Mouse (Mus musculus) liver, adult 2 months (tissue): ENCODE data around the gene Slc10a7. TPM values are rescaled to one million over a fixed set of nuclear protein-coding genes. Genes with fewer than 3 reads are reported as not detected.

Experiments used
- DNase-seq: peaks from one replicate; pipeline ENCODE4 v3.0.0-alpha.2; 2011; ENCODE audit warnings: low read depth, low spot score; ENCODE audit errors: extremely low read depth
- H3K27ac ChIP-seq: fragments of 200-500 bp; replicated peaks from 2 replicates; pipeline ENCODE4 v1.5.1; 2012; ENCODE audit warnings: low read depth, mild to moderate bottlenecking, control low read depth, inconsistent platforms, low read length; ENCODE audit not compliant: insufficient read depth
- H3K27me3 ChIP-seq: fragments of 200-500 bp; 2 replicates; pipeline ENCODE4 v1.6.1; 2012; ENCODE audit warnings: mild to moderate bottlenecking, moderate library complexity, low read length, inconsistent platforms; ENCODE audit not compliant: control insufficient read depth, insufficient read depth
- H3K36me3 ChIP-seq: fragments of 200-500 bp; 2 replicates; pipeline ENCODE4 v1.6.1; 2012; ENCODE audit warnings: low read length, inconsistent platforms; ENCODE audit not compliant: control insufficient read depth, insufficient read depth
- H3K4me1 ChIP-seq: fragments of 200-500 bp; 2 replicates; pipeline ENCODE4 v1.6.1; 2011; ENCODE audit warnings: low read length; ENCODE audit not compliant: control insufficient read depth, insufficient read depth
- H3K4me3 ChIP-seq: fragments of 200-500 bp; 2 replicates; pipeline ENCODE4 v1.5.1; 2011; ENCODE audit warnings: low read depth, mild to moderate bottlenecking, control low read depth, low read length, moderate library complexity; ENCODE audit not compliant: insufficient read depth
- H3K79me2 ChIP-seq: fragments of 200-500 bp; 2 replicates; pipeline ENCODE4 v1.6.1; 2012; ENCODE audit warnings: inconsistent platforms, mild to moderate bottlenecking, low read length, moderate library complexity; ENCODE audit not compliant: control insufficient read depth, insufficient read depth
- H3K9ac ChIP-seq: fragments of 200-500 bp; 2 replicates; pipeline ENCODE4 v1.6.1; 2012; ENCODE audit warnings: low read depth, mild to moderate bottlenecking, control low read depth, inconsistent platforms, low read length
- CTCF ChIP-seq: fragments of 200-500 bp; IDR thresholded peaks from 2 replicates; pipeline ENCODE4 v1.5.1; 2011; ENCODE audit warnings: low read depth, low read length, control low read depth
- POLR2A ChIP-seq: fragments of 200-500 bp; IDR thresholded peaks from 2 replicates; pipeline ENCODE4 v1.6.1; 2011; ENCODE audit warnings: low read length, control low read depth; ENCODE audit not compliant: insufficient read depth; ENCODE audit errors: extremely low read depth
- WGBS: fragments of 180-500 bp; shearing (Covaris S2); methylation state at CpG from one replicate; pipeline ENCODE4 v1.1.7; 2018; 5-methylcytosine and 5-hydroxymethylcytosine counted together
- polyA plus RNA-seq: library from polyadenylated mRNA; depleted of rRNA; stranded (reverse); fragments of >200 nt; gene quantifications from 2 replicates; pipeline ENCODE4 v1.2.3, GENCODE M21; 2012
- total RNA-seq: library from RNA; depleted of rRNA; stranded (reverse); fragments of >200 nt; gene quantifications from 2 replicates; pipeline ENCODE4 v1.2.3, GENCODE M21; 2014

Slc10a7 gene
- total and polyA plus RNA-seq, 2 experiments, result 6.3 to 6.6 TPM

DNA sequence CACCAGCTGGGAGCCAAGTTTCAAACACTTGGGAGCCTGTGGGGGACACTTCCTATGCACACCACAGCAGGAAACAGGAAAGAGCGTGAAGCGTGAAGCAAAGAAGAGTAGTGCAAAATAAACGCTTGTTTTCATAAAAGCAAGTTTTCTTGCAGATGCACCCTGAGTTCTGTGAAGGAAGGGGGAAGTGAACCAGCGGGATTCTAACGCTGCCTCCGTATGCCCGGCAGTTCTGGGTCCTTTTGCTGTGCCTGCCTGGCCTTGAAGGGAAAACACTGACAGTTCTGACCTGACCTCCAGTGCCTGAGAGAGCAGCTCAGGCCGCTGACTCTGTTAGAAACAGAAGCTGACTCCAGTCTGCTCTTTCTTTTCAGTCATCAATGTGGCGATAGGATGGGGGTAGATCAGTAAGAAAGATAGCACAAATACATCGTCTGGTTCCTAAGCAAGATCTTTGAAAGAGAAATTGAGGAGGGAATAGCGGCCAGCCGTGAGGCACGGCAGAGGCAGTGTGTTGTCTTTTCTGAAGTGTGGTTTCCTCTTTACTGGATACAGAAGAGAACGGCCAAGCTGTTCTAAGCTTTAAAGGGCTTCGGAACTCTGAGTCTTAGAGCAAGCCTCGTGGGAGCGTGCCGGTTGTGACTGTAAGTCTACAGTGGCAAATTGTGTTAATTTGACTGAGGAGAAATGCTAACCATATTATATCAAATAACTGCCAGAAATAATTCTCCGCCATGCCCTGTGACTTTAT, 121.4 kb downstream of the Slc10a7 start:
- H3K4me3 ChIP-seq, result no peak overlapping the region
- TF ChIP-seq CTCF, result no peak
- no peak for TF ChIP-seq POLR2A

GRCm38 (mm10) chr8:78633012-78633411, 123.9 kb downstream of the Slc10a7 start:
- Histone ChIP-seq H3K9ac (no peak overlapping the region), H3K79me2 (no peaks in the 10 kb centered on the region; the same call in 1 of the 2 replicates), H3K27ac (no peak overlapping the region), H3K36me3 (no peaks in the 10 kb centered on the region), H3K4me1 (no peaks in the 10 kb centered on the region), H3K27me3 (no peaks in the 10 kb centered on the region), H3K4me3 (no peak overlapping the region)
- WGBS, result 92% methylated on average over 12 of the region's 12 CpGs
- TF ChIP-seq POLR2A, result no peak
- no peak for TF ChIP-seq CTCF
- no peak for DNase-seq

More for the DNA sequence above, 121.4 kb downstream of the Slc10a7 start:
- WGBS, result 75% methylated on average over 19 of the region's 19 CpGs
- no peak overlapping the region for H3K9ac ChIP-seq
- H3K27ac ChIP-seq, result no peak overlapping the region
- H3K4me1 ChIP-seq, result no peaks in the 10 kb centered on the region
- no peak for DNase-seq
- H3K27me3 ChIP-seq, result no peaks in the 10 kb centered on the region
- H3K79me2 ChIP-seq, result no peaks in the 10 kb centered on the region; the same call in 1 of the 2 replicates
- H3K36me3 ChIP-seq, result no peaks in the 10 kb centered on the region

- 91% methylated on average over 3 of the region's 3 CpGs for WGBS
- H3K27me3 ChIP-seq, result no peaks in the 10 kb centered on the region
- H3K4me3 ChIP-seq, result no peak overlapping the region
- H3K27ac ChIP-seq, result no peak overlapping the region
- no peaks in the 10 kb centered on the region; the same call in 1 of the 2 replicates for H3K79me2 ChIP-seq
- no peak overlapping the region for H3K9ac ChIP-seq
- H3K4me1 ChIP-seq, result no peaks in the 10 kb centered on the region
- no peak for TF ChIP-seq CTCF
- no peak for TF ChIP-seq POLR2A
- H3K36me3 ChIP-seq, result no peaks in the 10 kb centered on the region
- no peak for DNase-seq
Observed at GRCm38 (mm10) chr8:78634018-78634417, 124.9 kb downstream of the Slc10a7 start.

DNA sequence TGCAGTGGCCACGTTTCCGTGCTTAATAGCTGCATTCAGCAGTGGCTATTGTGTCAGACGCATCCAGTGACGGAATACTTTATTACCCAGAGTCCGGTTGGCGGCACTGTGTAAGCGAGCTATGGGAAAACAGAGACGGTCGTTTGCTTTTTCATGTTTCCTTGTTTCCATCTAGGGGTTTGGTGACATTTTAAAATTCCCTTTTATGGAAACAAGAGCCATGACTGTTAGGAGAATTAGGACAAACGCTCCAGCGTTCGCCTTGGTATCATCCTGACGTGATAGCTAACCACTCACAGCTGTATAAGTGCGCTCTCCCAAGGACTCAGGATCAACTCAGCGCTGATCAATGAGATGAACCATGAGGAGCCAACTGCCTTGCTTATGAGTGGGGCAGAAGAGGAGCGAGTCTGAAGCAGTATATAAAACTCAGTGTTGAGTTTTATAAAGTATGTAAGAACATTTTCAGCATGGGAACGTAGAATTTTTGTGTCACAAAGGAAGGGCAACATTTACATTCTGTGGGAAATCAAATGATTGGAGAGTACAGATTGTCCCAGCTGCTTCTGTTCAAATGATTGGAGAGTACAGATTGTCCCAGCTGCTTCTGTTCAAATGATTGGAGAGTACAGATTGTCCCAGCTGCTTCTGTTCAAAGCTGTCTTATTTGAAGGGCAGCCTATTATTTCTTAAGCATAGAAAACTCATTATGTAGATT, 125.5 kb downstream of the Slc10a7 start:
- DNase-seq, result no peak
- 89% methylated on average over 17 of the region's 17 CpGs for WGBS

GRCm38 (mm10) chr8:78635241-78635771, 126.2 kb downstream of the Slc10a7 start:
- TF ChIP-seq POLR2A, result no peak
- no peak for TF ChIP-seq CTCF
- H3K4me3 ChIP-seq, result no peak overlapping the region
- H3K79me2 ChIP-seq, result no peaks in the 10 kb centered on the region; the same call in 1 of the 2 replicates
- no peaks in the 10 kb centered on the region for H3K27me3 ChIP-seq
- no peaks in the 10 kb centered on the region for H3K36me3 ChIP-seq
- no peak overlapping the region for H3K27ac ChIP-seq
- no peaks in the 10 kb centered on the region for H3K4me1 ChIP-seq
- DNase-seq, result no peak
- no peak overlapping the region for H3K9ac ChIP-seq
- WGBS, result 92% methylated on average over 8 of the region's 8 CpGs

More for the DNA sequence above, 125.5 kb downstream of the Slc10a7 start:
- TF ChIP-seq POLR2A (no peak), CTCF (no peak)
- no peaks in the 10 kb centered on the region; the same call in 1 of the 2 replicates for H3K79me2 ChIP-seq
- H3K36me3 ChIP-seq, result no peaks in the 10 kb centered on the region
- no peaks in the 10 kb centered on the region for H3K27me3 ChIP-seq
- no peak overlapping the region for H3K27ac ChIP-seq
- H3K4me3 ChIP-seq, result no peak overlapping the region
- no peaks in the 10 kb centered on the region for H3K4me1 ChIP-seq
- H3K9ac ChIP-seq, result no peak overlapping the region

- no peak overlapping the region for H3K27ac ChIP-seq
- no peak overlapping the region for H3K9ac ChIP-seq
- H3K4me3 ChIP-seq, result no peak overlapping the region
- H3K36me3 ChIP-seq, result no peaks in the 10 kb centered on the region
- H3K79me2 ChIP-seq, result no peaks in the 10 kb centered on the region; the same call in 1 of the 2 replicates
- no peaks in the 10 kb centered on the region for H3K27me3 ChIP-seq
- WGBS, result 93% methylated on average over 9 of the region's 9 CpGs
- DNase-seq, result no peak
- no peak for TF ChIP-seq CTCF
- no peak for TF ChIP-seq POLR2A
- no peaks in the 10 kb centered on the region for H3K4me1 ChIP-seq
Observed at GRCm38 (mm10) chr8:78641919-78642318, 132.8 kb downstream of the Slc10a7 start.
